10 mouse cellular contexts compared by ENCODE assay signal in the genomic region with DNA sequence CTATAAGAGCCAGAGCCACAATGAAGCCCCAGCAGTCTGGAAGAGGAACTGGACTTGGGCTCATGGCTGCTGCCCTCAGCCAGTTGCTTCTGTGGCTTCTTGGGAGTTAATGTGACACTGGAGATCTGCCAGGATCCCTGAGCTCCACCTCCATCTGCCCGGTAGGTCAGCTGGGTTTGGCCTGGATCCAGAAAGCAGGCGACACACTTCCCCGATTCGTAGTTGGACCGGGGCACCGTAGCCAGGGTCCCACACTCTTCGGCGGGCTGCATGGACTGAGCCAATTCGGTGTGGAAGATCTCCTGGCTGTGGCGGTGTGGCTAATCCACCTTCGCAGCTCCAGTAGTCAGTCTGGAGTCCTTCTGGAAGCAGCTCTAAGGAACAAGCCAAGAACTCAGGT. TPM values are rescaled to one million over a fixed set of nuclear protein-coding genes. Genes with fewer than 3 reads are reported as not detected.
A peak's percentile ranks its signal among the peaks of the same experiment; 100 is the strongest.
DNase-seq lines count a peak whose midpoint lies in the region; ATAC-seq and TF ChIP-seq lines count a peak whose summit lies in the region.
"Had no signal": no experiment of that assay in that cellular context is flagged by ENCODE, and none has a peak within 500 bp of the region (broad histone marks: within the 10 kb centered on the region; RNA-seq: fewer than 3 reads in every experiment).

A gene (plus strand): TSS at position 219 of the 400 bp plus-strand sequence.

- 79% methylated on average over 11 of the region's 11 CpGs for WGBS in thymus, adult 2 months

- no peak for DNase-seq in layer of hippocampus, adult 2 months (ENCODE audit: low spot score in 2 of 2)
- DNase-seq in layer of hippocampus, adult 9-10 months (ENCODE audit: low spot score), result no peak
- peak; percentile 25 for DNase-seq in ZHBTc4 (ENCODE audit: low read depth, low spot score)
- DNase-seq in kidney, postnatal 36 days, result peak; percentile 52 to 69
- DNase-seq in spleen, adult 12 weeks (ENCODE audit: low spot score), result no peak
- no peak for DNase-seq in thymus, adult 2 months

- ATAC-seq in cerebellum, adult (ENCODE audit: insufficient number of reproducible peaks, low FRiP score, low TSS enrichment), result peak; percentile 54; the same call in 1 of the 2 replicates
- no peak for ATAC-seq in frontal cortex, adult (ENCODE audit: low TSS enrichment)

- H3K27ac ChIP-seq in layer of hippocampus, adult 2 months, result no peak within 1 kb of the TSS
- H3K27ac ChIP-seq in thymus, adult 2 months (ENCODE audit: control insufficient read depth, insufficient read depth, low read length), result no peak within 1 kb of the TSS
- H3K27ac ChIP-seq: heart, embryonic 10.5 days; limb, embryonic 15.5 days had no signal

- H3K27me3 ChIP-seq in thymus, adult 2 months (ENCODE audit: control insufficient read depth, insufficient read depth, low read length), result no peaks in the 10 kb centered on the region
- H3K27me3 ChIP-seq: limb, embryonic 15.5 days had no signal

- no peaks in the 10 kb centered on the region for H3K4me1 ChIP-seq in thymus, adult 2 months (replicated peaks; ENCODE audit: control insufficient read depth, insufficient read depth, low read length)
- H3K4me1 ChIP-seq: heart, embryonic 10.5 days; limb, embryonic 15.5 days had no signal

- H3K36me3 ChIP-seq in thymus, adult 2 months (ENCODE audit: control insufficient read depth, insufficient read depth, low read length), result no peaks in the 10 kb centered on the region
- H3K36me3 ChIP-seq: heart, embryonic 10.5 days; limb, embryonic 15.5 days had no signal

- no peak for TF ChIP-seq CTCF in layer of hippocampus, adult 2 months (conservative IDR thresholded peaks at IDR 0.05)
- no peak for TF ChIP-seq CTCF in thymus, adult 2 months (IDR thresholded peaks at IDR 0.05; ENCODE audit: borderline replicate concordance, control insufficient read depth, extremely low read depth, insufficient read depth, low read length, poor library complexity)

- no peak within 1 kb of the TSS for H3K4me3 ChIP-seq in layer of hippocampus, adult 2 months
- no peak within 1 kb of the TSS for H3K4me3 ChIP-seq in thymus, adult 2 months (ENCODE audit: control insufficient read depth, insufficient read depth, low read length)
- H3K4me3 ChIP-seq: heart, embryonic 10.5 days; limb, embryonic 15.5 days had no signal

- no peak for TF ChIP-seq POLR2A in thymus, adult 2 months (IDR thresholded peaks at IDR 0.05; ENCODE audit: control insufficient read depth, extremely low read depth, insufficient read depth, low read length, poor library complexity)

RNA-seq across cellular contexts. Expression of the gene that starts here (rescaled TPM):
- total RNA-seq in layer of hippocampus, adult 2 months (2021), result 100 to 1,000 TPM; 129 to 132 TPM
- 0.01 TPM in 1 of 2 replicates, not detected in the other for polyA plus RNA-seq in thymus, adult 2 months (2012; rRNA removed)

Comparison
In these comparisons a context has a peak if more than half of its experiments do, and no peak if none do; other contexts are left out.
1. DNase-seq: peak in ZHBTc4 (single experiment) and kidney, postnatal 36 days (2 of 2); none in layer of hippocampus, adult 2 months (0 of 2), layer of hippocampus, adult 9-10 months (single experiment), spleen, adult 12 weeks (single experiment) and thymus, adult 2 months (single experiment).